Mouse (Mus musculus) stomach, embryonic 16.5 days (tissue): ENCODE measurements around the gene Olfr429. TPM values are rescaled to one million over a fixed set of nuclear protein-coding genes. Genes with fewer than 3 reads are reported as not detected.

Source experiments
- ATAC-seq: fragments of 200-750 bp; cut with Nextera tagmentation; 2 replicates; pipeline ENCODE4 v1.8.0; 2017; ENCODE audit warnings: moderate number of reproducible peaks, moderate TSS enrichment; ENCODE audit not compliant: insufficient read depth, low FRiP score
- H3K27ac ChIP-seq: fragments of 300-500 bp; sonication (generic); 2 replicates; pipeline ENCODE4 v1.5.1; 2014; ENCODE audit warnings: low read length
- H3K27me3 ChIP-seq: fragments of 300-500 bp; sonication (generic); 2 replicates; pipeline ENCODE4 v1.6.1; 2014; ENCODE audit warnings: low read length, control low read depth, mixed read lengths; ENCODE audit not compliant: control insufficient read depth, insufficient read depth
- H3K36me3 ChIP-seq: fragments of 300-500 bp; sonication (generic); 2 replicates; pipeline ENCODE4 v1.6.1; 2014; ENCODE audit warnings: low read length; ENCODE audit not compliant: control insufficient read depth, insufficient read depth
- H3K4me1 ChIP-seq: fragments of 300-500 bp; sonication (generic); 2 replicates; pipeline ENCODE4 v1.6.1; 2014; ENCODE audit warnings: low read length, control low read depth, mixed read lengths; ENCODE audit not compliant: control insufficient read depth, insufficient read depth
- H3K4me2 ChIP-seq: fragments of 300-500 bp; sonication (generic); 2 replicates; pipeline ENCODE4 v1.6.1; 2014; ENCODE audit warnings: low read depth, low read length, mixed read lengths
- H3K4me3 ChIP-seq: fragments of 300-500 bp; sonication (generic); replicated peaks from 2 replicates; pipeline ENCODE4 v1.5.1; 2014; ENCODE audit warnings: mild to moderate bottlenecking, low read length
- H3K9ac ChIP-seq: fragments of 300-500 bp; sonication (generic); 2 replicates; pipeline ENCODE4 v1.6.1; 2014; ENCODE audit warnings: low read length
- H3K9me3 ChIP-seq: fragments of 300-500 bp; sonication (generic); replicated peaks from 2 replicates; pipeline ENCODE4 v1.6.1; 2016; ENCODE audit warnings: low read length, control low read depth; ENCODE audit not compliant: control insufficient read depth
- WGBS: fragments of 180-500 bp; shearing (Covaris S2); extraction: QIAGEN DNeasy Blood & Tissue Kit; methylation state at CpG from one replicate; pipeline ENCODE4 v1.1.7; 2014; 5-methylcytosine and 5-hydroxymethylcytosine counted together
- polyA plus RNA-seq: library from polyadenylated mRNA; unstranded; fragments of >200 nt; fragmentation: Nextera tagmentation; extraction: Ambion mirVana; gene quantifications from 2 replicates; pipeline ENCODE4 v1.2.1, GENCODE M21; 2015

Gene Olfr429
- polyA plus RNA-seq, 1 experiment from 2014 or later: not detected

- no peak overlapping the region for H3K27ac ChIP-seq
- no peak overlapping the region for H3K4me2 ChIP-seq
- WGBS: 86% methylated on average over 4 of the region's 4 CpGs
- H3K4me3 ChIP-seq: no peak overlapping the region
- no peaks in the 10 kb centered on the region for H3K36me3 ChIP-seq
- no peak for ATAC-seq
- H3K4me1 ChIP-seq: no peaks in the 10 kb centered on the region
- H3K9me3 ChIP-seq: no peaks in the 10 kb centered on the region
- H3K27me3 ChIP-seq: no peaks in the 10 kb centered on the region
- no peak overlapping the region for H3K9ac ChIP-seq
Observed at GRCm38 (mm10) chr1:174050532-174050931, 33.6 kb upstream of the Olfr429 start.

GRCm38 (mm10) chr1:174051515-174051914 is 32.6 kb upstream of the Olfr429 start:
- H3K9me3 ChIP-seq: no peaks in the 10 kb centered on the region
- H3K4me3 ChIP-seq: no peak overlapping the region
- 82% methylated on average over 4 of the region's 4 CpGs for WGBS
- H3K9ac ChIP-seq: no peak overlapping the region
- no peak overlapping the region for H3K4me2 ChIP-seq
- H3K27ac ChIP-seq: no peak overlapping the region
- no peaks in the 10 kb centered on the region for H3K4me1 ChIP-seq
- no peaks in the 10 kb centered on the region for H3K27me3 ChIP-seq
- H3K36me3 ChIP-seq: no peaks in the 10 kb centered on the region
- no peak for ATAC-seq

- H3K9me3 ChIP-seq: no peaks in the 10 kb centered on the region
- H3K9ac ChIP-seq: no peak overlapping the region
- no peaks in the 10 kb centered on the region for H3K27me3 ChIP-seq
- 82% methylated on average over 5 of the region's 5 CpGs for WGBS
- no peak overlapping the region for H3K4me2 ChIP-seq
- H3K27ac ChIP-seq: no peak overlapping the region
- no peak for ATAC-seq
- no peaks in the 10 kb centered on the region for H3K4me1 ChIP-seq
- H3K4me3 ChIP-seq: no peak overlapping the region
- no peaks in the 10 kb centered on the region for H3K36me3 ChIP-seq
Observed at GRCm38 (mm10) chr1:174051931-174052536, 32.1 kb upstream of the Olfr429 start.

- no peak overlapping the region for H3K27ac ChIP-seq
- ATAC-seq: no peak
- H3K4me2 ChIP-seq: no peak overlapping the region
- 71% methylated on average over 3 of the region's 3 CpGs for WGBS
- H3K9me3 ChIP-seq: no peaks in the 10 kb centered on the region
- no peaks in the 10 kb centered on the region for H3K4me1 ChIP-seq
- H3K36me3 ChIP-seq: no peaks in the 10 kb centered on the region
- no peak overlapping the region for H3K9ac ChIP-seq
- no peak overlapping the region for H3K4me3 ChIP-seq
- H3K27me3 ChIP-seq: no peaks in the 10 kb centered on the region
Observed at GRCm38 (mm10) chr1:174052981-174053380, 31.1 kb upstream of the Olfr429 start.

- Histone ChIP-seq H3K4me2 (no peak overlapping the region), H3K9me3 (no peaks in the 10 kb centered on the region), H3K36me3 (no peaks in the 10 kb centered on the region), H3K4me3 (no peak overlapping the region), H3K27ac (no peak overlapping the region), H3K9ac (no peak overlapping the region), H3K27me3 (no peaks in the 10 kb centered on the region), H3K4me1 (no peaks in the 10 kb centered on the region)
- WGBS: 69% methylated on average over 2 of the region's 2 CpGs
- ATAC-seq: no peak
Observed at GRCm38 (mm10) chr1:174055248-174055647, 28.9 kb upstream of the Olfr429 start.

GRCm38 (mm10) chr1:174066305-174066704 is 17.8 kb upstream of the Olfr429 start, which contains the start of gene Olfr430:
Gene Olfr430 (plus strand): TSS chr1:174066605.
- Histone ChIP-seq H3K4me2 (no peak within 1 kb of the TSS), H3K27ac (no peak within 1 kb of the TSS), H3K9ac (no peak within 1 kb of the TSS), H3K4me1 (no peaks in the 10 kb centered on the region), H3K9me3 (no peaks in the 10 kb centered on the region), H3K36me3 (no peaks in the 10 kb centered on the region), H3K27me3 (no peaks in the 10 kb centered on the region), H3K4me3 (no peak within 1 kb of the TSS)
- 84% methylated on average over 3 of the region's 3 CpGs for WGBS
- no peak for ATAC-seq

- Histone ChIP-seq H3K4me1 (no peaks in the 10 kb centered on the region), H3K36me3 (no peaks in the 10 kb centered on the region), H3K9me3 (no peaks in the 10 kb centered on the region), H3K4me3 (no peak within 1 kb of the TSS), H3K27me3 (no peaks in the 10 kb centered on the region), H3K9ac (no peak within 1 kb of the TSS), H3K4me2 (no peak within 1 kb of the TSS), H3K27ac (no peak within 1 kb of the TSS)
- no peak for ATAC-seq
- WGBS: 88% methylated on average over 1 of the region's 1 CpGs
Observed at GRCm38 (mm10) chr1:174096591-174096990, 12.5 kb downstream of the Olfr429 start, which contains the start of gene Olfr427. Gene Olfr427 (plus strand): TSS chr1:174096891.

GRCm38 (mm10) chr1:174103735-174104134 is 19.6 kb downstream of the Olfr429 start:
- Histone ChIP-seq H3K27ac (no peak overlapping the region), H3K4me3 (no peak overlapping the region), H3K9me3 (no peaks in the 10 kb centered on the region), H3K4me1 (no peaks in the 10 kb centered on the region), H3K27me3 (no peaks in the 10 kb centered on the region), H3K36me3 (no peaks in the 10 kb centered on the region), H3K9ac (no peak overlapping the region), H3K4me2 (no peak overlapping the region)
- 51% methylated on average over 2 of the region's 2 CpGs for WGBS
- ATAC-seq: no peak

GRCm38 (mm10) chr1:174121062-174121461 is 36.9 kb downstream of the Olfr429 start, which contains the start of gene Olfr231:
Gene Olfr231 (minus strand): TSS chr1:174121162.
- Histone ChIP-seq H3K9me3 (no peaks in the 10 kb centered on the region), H3K9ac (no peak within 1 kb of the TSS), H3K27ac (no peak within 1 kb of the TSS), H3K27me3 (no peaks in the 10 kb centered on the region), H3K36me3 (no peaks in the 10 kb centered on the region), H3K4me2 (no peak within 1 kb of the TSS), H3K4me3 (no peak within 1 kb of the TSS), H3K4me1 (no peaks in the 10 kb centered on the region)
- 52% methylated on average over 2 of the region's 2 CpGs for WGBS
- ATAC-seq: no peak
